Mouse (Mus musculus) heart, postnatal 0 days (tissue): ENCODE results near the gene Dchs1. TPM values are rescaled to one million over a fixed set of nuclear protein-coding genes. Genes with fewer than 3 reads are reported as not detected.
A peak's percentile ranks its signal among the peaks of the same experiment; 100 is the strongest.

Source experiments
- ATAC-seq: fragments of 200-750 bp; cut with Nextera tagmentation; 2 replicates; pipeline ENCODE4 v1.8.0; 2017; ENCODE audit warnings: low read depth, moderate number of reproducible peaks, moderate library complexity; ENCODE audit not compliant: insufficient read depth
- DNase-seq: peaks from one replicate; pipeline ENCODE4 v3.0.0-alpha.2; 2016; ENCODE audit warnings: low spot score
- H3K27ac ChIP-seq: fragments of 300-500 bp; sonication (generic); 2 replicates; pipeline ENCODE4 v1.5.1; 2014; ENCODE audit warnings: low read depth, mild to moderate bottlenecking
- H3K27me3 ChIP-seq: fragments of 300-500 bp; sonication (generic); 2 replicates; pipeline ENCODE4 v1.6.1; 2014; ENCODE audit warnings: low read length, mixed read lengths; ENCODE audit not compliant: control insufficient read depth, insufficient read depth
- H3K36me3 ChIP-seq: fragments of 300-500 bp; sonication (generic); replicated peaks from 2 replicates; pipeline ENCODE4 v1.6.1; 2014; ENCODE audit warnings: low read length, mixed read lengths; ENCODE audit not compliant: control insufficient read depth, insufficient read depth
- H3K4me1 ChIP-seq: fragments of 300-500 bp; sonication (generic); 2 replicates; pipeline ENCODE4 v1.6.1; 2014; ENCODE audit warnings: antibody characterized with exemption; ENCODE audit not compliant: control insufficient read depth, insufficient read depth
- H3K4me2 ChIP-seq: fragments of 300-500 bp; sonication (generic); 2 replicates; pipeline ENCODE4 v1.6.1; 2014; ENCODE audit warnings: low read depth, mild to moderate bottlenecking, low read length, moderate library complexity
- H3K4me3 ChIP-seq: fragments of 300-500 bp; sonication (generic); 2 replicates; pipeline ENCODE4 v1.5.1; 2014; ENCODE audit warnings: low read depth, low read length
- H3K9ac ChIP-seq: fragments of 300-500 bp; sonication (generic); replicated peaks from 2 replicates; pipeline ENCODE4 v1.6.1; 2014; ENCODE audit warnings: low read depth, low read length, mixed read lengths
- H3K9me3 ChIP-seq: fragments of 300-500 bp; sonication (generic); replicated peaks from 2 replicates; pipeline ENCODE4 v1.6.1; 2016; ENCODE audit warnings: low read length; ENCODE audit not compliant: control insufficient read depth
- CTCF ChIP-seq: IDR thresholded peaks from 2 replicates; pipeline ENCODE4 v1.5.1; 2016; ENCODE audit warnings: antibody characterized with exemption, control low read depth, low read depth
- EP300 ChIP-seq: IDR thresholded peaks from 2 replicates; pipeline ENCODE4 v1.6.1; 2016; ENCODE audit warnings: antibody characterized with exemption, low read depth
- WGBS: fragments of 180-500 bp; shearing (Covaris S2); extraction: QIAGEN DNeasy Blood & Tissue Kit; methylation state at CpG from one replicate; pipeline ENCODE4 v1.1.7; 2014; 5-methylcytosine and 5-hydroxymethylcytosine counted together
- polyA plus RNA-seq: library from polyadenylated mRNA; unstranded; fragments of >200 nt; fragmentation: Nextera tagmentation; extraction: Ambion mirVana; gene quantifications from 2 replicates; pipeline ENCODE4 v1.2.1, GENCODE M21; 2015
- total RNA-seq: library from RNA; depleted of rRNA; stranded (reverse); fragments of >200 nt; gene quantifications from 2 replicates; pipeline ENCODE4 v1.2.3, GENCODE M21; 2014; ENCODE audit warnings: low replicate concordance

Gene Dchs1
- total and polyA plus RNA-seq, 2 experiments from 2014 or later: 2.1 to 19.3 TPM

GRCm38 (mm10) chr7:105808385-105808784 lies 20.9 kb upstream of the Dchs1 start:
- H3K36me3 ChIP-seq: peaks cover 14% of the 10 kb centered on the region; the same call in 1 of the 2 replicates
- no peak overlapping the region for H3K9ac ChIP-seq
- no peak for DNase-seq
- no peaks in the 10 kb centered on the region for H3K9me3 ChIP-seq
- H3K27ac ChIP-seq: peak overlapping the region; percentile 38; the same call in 1 of the 2 replicates
- no peak overlapping the region for H3K4me2 ChIP-seq
- TF ChIP-seq CTCF: no peak
- 0 out of 2 replicates have a peak, but pooled peaks have one; percentile 19 for TF ChIP-seq EP300
- no peaks in the 10 kb centered on the region for H3K27me3 ChIP-seq
- 61% methylated on average over 1 of the region's 1 CpGs for WGBS
- H3K4me3 ChIP-seq: no peak overlapping the region
- H3K4me1 ChIP-seq: peaks cover 14% of the 10 kb centered on the region
- ATAC-seq: no peak

GRCm38 (mm10) chr7:105806716-105807115 lies 19.3 kb upstream of the Dchs1 start:
- 49% methylated on average over 2 of the region's 2 CpGs for WGBS
- TF ChIP-seq EP300 (no peak), CTCF (no peak)
- H3K4me1 ChIP-seq: peaks cover 14% of the 10 kb centered on the region
- no peaks in the 10 kb centered on the region for H3K27me3 ChIP-seq
- H3K27ac ChIP-seq: no peak overlapping the region
- no peak overlapping the region for H3K4me2 ChIP-seq
- H3K9ac ChIP-seq: no peak overlapping the region
- H3K36me3 ChIP-seq: peaks cover 14% of the 10 kb centered on the region; the same call in 1 of the 2 replicates
- DNase-seq (no peak), ATAC-seq (no peak)
- no peak overlapping the region for H3K4me3 ChIP-seq
- no peaks in the 10 kb centered on the region for H3K9me3 ChIP-seq

GRCm38 (mm10) chr7:105806125-105806524 lies 18.7 kb upstream of the Dchs1 start:
- 68% methylated on average over 5 of the region's 5 CpGs for WGBS
- Histone ChIP-seq H3K4me2 (no peak overlapping the region), H3K9ac (no peak overlapping the region), H3K4me3 (no peak overlapping the region), H3K36me3 (peaks cover 14% of the 10 kb centered on the region; the same call in 1 of the 2 replicates), H3K27ac (no peak overlapping the region), H3K4me1 (peaks cover 14% of the 10 kb centered on the region), H3K9me3 (no peaks in the 10 kb centered on the region), H3K27me3 (no peaks in the 10 kb centered on the region)
- TF ChIP-seq CTCF (no peak), EP300 (no peak)
- DNase-seq (no peak), ATAC-seq (no peak)

- Histone ChIP-seq H3K4me1 (0 out of 2 replicates have a peak, but pooled peaks cover 4% of the 10 kb centered on the region), H3K4me3 (no peak overlapping the region), H3K4me2 (no peak overlapping the region), H3K36me3 (no peaks in the 10 kb centered on the region), H3K9ac (no peak overlapping the region), H3K9me3 (no peaks in the 10 kb centered on the region), H3K27ac (peak overlapping the region; percentile 69), H3K27me3 (no peaks in the 10 kb centered on the region)
- ATAC-seq (no peak), DNase-seq (no peak)
- TF ChIP-seq CTCF (no peak), EP300 (no peak)
Measured at GRCm38 (mm10) chr7:105803428-105803827, 16.0 kb upstream of the Dchs1 start.

GRCm38 (mm10) chr7:105802771-105803170 lies 15.3 kb upstream of the Dchs1 start:
- TF ChIP-seq CTCF: no peak
- TF ChIP-seq EP300: no peak
- H3K27me3 ChIP-seq: no peaks in the 10 kb centered on the region
- no peak for DNase-seq
- peak overlapping the region; percentile 69 for H3K27ac ChIP-seq
- no peaks in the 10 kb centered on the region for H3K36me3 ChIP-seq
- WGBS: 35% methylated on average over 1 of the region's 1 CpGs
- no peak overlapping the region for H3K4me2 ChIP-seq
- H3K4me1 ChIP-seq: 0 out of 2 replicates have a peak, but pooled peaks cover 4% of the 10 kb centered on the region
- no peak overlapping the region for H3K4me3 ChIP-seq
- H3K9me3 ChIP-seq: no peaks in the 10 kb centered on the region
- ATAC-seq: no peak
- no peak overlapping the region for H3K9ac ChIP-seq

- no peak overlapping the region for H3K9ac ChIP-seq
- H3K27ac ChIP-seq: peak overlapping the region; percentile 69
- 0 out of 2 replicates have a peak, but pooled peaks cover 1% of the 10 kb centered on the region for H3K4me1 ChIP-seq
- WGBS: 28% methylated on average over 2 of the region's 2 CpGs
- ATAC-seq (no peak), DNase-seq (no peak)
- TF ChIP-seq EP300: no peak
- no peak for TF ChIP-seq CTCF
- H3K9me3 ChIP-seq: no peaks in the 10 kb centered on the region
- H3K27me3 ChIP-seq: no peaks in the 10 kb centered on the region
- H3K4me2 ChIP-seq: no peak overlapping the region
- H3K4me3 ChIP-seq: no peak overlapping the region
- H3K36me3 ChIP-seq: no peaks in the 10 kb centered on the region
Measured at GRCm38 (mm10) chr7:105802312-105802711, 14.9 kb upstream of the Dchs1 start.
